Mouse (Mus musculus) spleen, adult 2 months (tissue): ENCODE data around the gene Spred1. TPM values are rescaled to one million over a fixed set of nuclear protein-coding genes. Genes with fewer than 3 reads are reported as not detected.

Source experiments
- DNase-seq, 2 experiments: peaks; one replicate each; pipeline versions ENCODE4 v3.0.0 to v3.0.0-alpha.2; 2012 to 2021; ENCODE audit warnings: low spot score in 2 of 2, low read depth in 1 of 2
- H3K27ac ChIP-seq: fragments of 200-500 bp; 2 replicates; pipeline ENCODE4 v1.5.1; 2012; ENCODE audit warnings: low read length, inconsistent platforms; ENCODE audit not compliant: insufficient read depth
- H3K27me3 ChIP-seq: fragments of 200-500 bp; 2 replicates; pipeline ENCODE4 v1.6.1; 2012; ENCODE audit warnings: mild to moderate bottlenecking, moderate library complexity, low read length, inconsistent platforms; ENCODE audit not compliant: control insufficient read depth, insufficient read depth
- H3K36me3 ChIP-seq: fragments of 200-500 bp; 2 replicates; pipeline ENCODE4 v1.6.1; 2012; ENCODE audit warnings: mild to moderate bottlenecking, low read length, inconsistent platforms; ENCODE audit not compliant: control insufficient read depth, insufficient read depth
- H3K4me1 ChIP-seq: fragments of 200-500 bp; 2 replicates; pipeline ENCODE4 v1.6.1; 2011; ENCODE audit warnings: inconsistent platforms; ENCODE audit not compliant: control insufficient read depth, insufficient read depth, insufficient read length
- H3K4me3 ChIP-seq: fragments of 200-500 bp; 2 replicates; pipeline ENCODE4 v1.5.1; 2011; ENCODE audit warnings: mild to moderate bottlenecking, inconsistent platforms; ENCODE audit not compliant: insufficient read depth, insufficient read length; ENCODE audit errors: extremely low read depth
- CTCF ChIP-seq: fragments of 200-500 bp; IDR thresholded peaks from 2 replicates; pipeline ENCODE4 v1.5.1; 2011; ENCODE audit warnings: mild to moderate bottlenecking, inconsistent platforms; ENCODE audit not compliant: insufficient read depth, insufficient read length, insufficient replicate concordance; ENCODE audit errors: extremely low read depth
- POLR2A ChIP-seq: fragments of 200-500 bp; IDR thresholded peaks from 2 replicates; pipeline ENCODE4 v1.6.1; 2011; ENCODE audit warnings: low read depth, low read length, inconsistent platforms
- WGBS: fragments of 180-500 bp; shearing (Covaris S2); methylation state at CpG from one replicate; pipeline ENCODE4 v1.1.7; 2018; 5-methylcytosine and 5-hydroxymethylcytosine counted together
- polyA plus RNA-seq: library from polyadenylated mRNA; depleted of rRNA; stranded (reverse); fragments of >200 nt; gene quantifications from 2 replicates; pipeline ENCODE4 v1.2.3, GENCODE M21; 2012; rRNA removed

Spred1 gene
- polyA plus RNA-seq = 2.2 and 2.9 TPM in 2 replicates

GRCm38 (mm10) chr2:117121212-117121983 is at the start of gene Spred1:
Gene Spred1 (plus strand): TSS chr2:117121374.
- TF ChIP-seq CTCF (no peak), POLR2A (no peak)
- no peaks in the 10 kb centered on the region for H3K36me3 ChIP-seq
- WGBS = under 1% methylated on average over 95 of the region's 99 CpGs
- H3K27me3 ChIP-seq = peaks cover 2% of the 10 kb centered on the region; the same call in 1 of the 2 replicates
- H3K27ac ChIP-seq = peak within 1 kb of the TSS; percentile 88
- H3K4me3 ChIP-seq = peak within 1 kb of the TSS; percentile 88
- DNase-seq = peak in 1 of 2 experiments; percentile 21
- no peaks in the 10 kb centered on the region for H3K4me1 ChIP-seq

GRCm38 (mm10) chr2:117071596-117071995 is 49.6 kb upstream of the Spred1 start:
- DNase-seq = no peak
- H3K4me1 ChIP-seq = no peaks in the 10 kb centered on the region
- no peak for TF ChIP-seq CTCF
- TF ChIP-seq POLR2A = no peak
- H3K27ac ChIP-seq = no peak overlapping the region
- H3K27me3 ChIP-seq = no peaks in the 10 kb centered on the region
- H3K36me3 ChIP-seq = no peaks in the 10 kb centered on the region
- 87% methylated on average over 3 of the region's 3 CpGs for WGBS
- H3K4me3 ChIP-seq = no peak overlapping the region

- TF ChIP-seq POLR2A (no peak), CTCF (no peak)
- H3K36me3 ChIP-seq = no peaks in the 10 kb centered on the region
- 72% methylated on average over 2 of the region's 2 CpGs for WGBS
- H3K4me3 ChIP-seq = no peak overlapping the region
- no peaks in the 10 kb centered on the region for H3K4me1 ChIP-seq
- no peak for DNase-seq
- H3K27me3 ChIP-seq = no peaks in the 10 kb centered on the region
- no peak overlapping the region for H3K27ac ChIP-seq
These were observed 42.5 kb upstream of the Spred1 start for GRCm38 (mm10) chr2:117078711-117079110.

- no peak overlapping the region for H3K4me3 ChIP-seq
- 90% methylated on average over 5 of the region's 5 CpGs for WGBS
- TF ChIP-seq POLR2A (no peak), CTCF (no peak)
- H3K36me3 ChIP-seq = no peaks in the 10 kb centered on the region
- no peaks in the 10 kb centered on the region for H3K27me3 ChIP-seq
- DNase-seq = no peak
- H3K4me1 ChIP-seq = no peaks in the 10 kb centered on the region
- no peak overlapping the region for H3K27ac ChIP-seq
These were observed 41.6 kb upstream of the Spred1 start for GRCm38 (mm10) chr2:117079621-117080020.

GRCm38 (mm10) chr2:117086002-117086765 is 35.0 kb upstream of the Spred1 start:
- Histone ChIP-seq H3K4me3 (no peak overlapping the region), H3K36me3 (no peaks in the 10 kb centered on the region), H3K27me3 (no peaks in the 10 kb centered on the region), H3K27ac (no peak overlapping the region), H3K4me1 (no peaks in the 10 kb centered on the region)
- TF ChIP-seq CTCF (no peak), POLR2A (no peak)
- no peak for DNase-seq
- WGBS = 73% methylated on average over 12 of the region's 12 CpGs

- no peak overlapping the region for H3K4me3 ChIP-seq
- no peak for TF ChIP-seq CTCF
- TF ChIP-seq POLR2A = no peak
- H3K27ac ChIP-seq = no peak overlapping the region
- no peaks in the 10 kb centered on the region for H3K36me3 ChIP-seq
- DNase-seq = no peak
- no peaks in the 10 kb centered on the region for H3K27me3 ChIP-seq
- no peaks in the 10 kb centered on the region for H3K4me1 ChIP-seq
- 90% methylated on average over 1 of the region's 1 CpGs for WGBS
These were observed 34.3 kb upstream of the Spred1 start for GRCm38 (mm10) chr2:117086766-117087457.

GRCm38 (mm10) chr2:117087458-117087820 is 33.7 kb upstream of the Spred1 start:
- DNase-seq = no peak
- no peak for TF ChIP-seq POLR2A
- H3K4me3 ChIP-seq = no peak overlapping the region
- no peaks in the 10 kb centered on the region for H3K4me1 ChIP-seq
- no peak overlapping the region for H3K27ac ChIP-seq
- WGBS = 84% methylated on average over 4 of the region's 4 CpGs
- no peaks in the 10 kb centered on the region for H3K36me3 ChIP-seq
- no peaks in the 10 kb centered on the region for H3K27me3 ChIP-seq
